Mouse (Mus musculus): Measurements from ENCODE around the gene Rccd1.

DNA sequence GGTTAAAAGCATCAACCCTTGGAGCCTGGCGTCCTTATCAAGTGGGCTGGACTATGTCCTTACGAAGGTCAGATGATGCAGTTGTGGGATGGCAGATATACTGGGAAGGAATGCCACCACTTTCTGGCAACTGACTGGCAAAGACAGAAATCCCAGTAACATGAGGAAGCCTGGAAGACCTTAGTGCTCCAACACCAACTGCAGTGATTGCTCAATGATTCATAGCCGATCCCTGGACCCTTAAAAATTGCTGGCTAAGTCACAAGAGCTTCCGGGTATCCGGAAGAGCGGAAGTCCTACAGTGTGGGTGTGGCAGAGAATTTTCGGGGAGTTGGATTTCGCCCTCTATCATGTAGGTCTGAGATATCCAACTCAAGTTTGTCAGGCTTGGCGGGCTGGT lies 21.9 kb upstream of the Rccd1 start:
- TF ChIP-seq CTCF (IDR thresholded peaks at IDR 0.05; ENCODE audit: borderline replicate concordance, insufficient read depth, low read depth, low read length) (no peak), POLR2A (IDR thresholded peaks at IDR 0.05; ENCODE audit: borderline replicate concordance, insufficient read depth, low read length) (no peak)

Data from cerebellum, adult 2 months (tissue).